Mouse (Mus musculus): ENCODE data around the gene Sgcd.

DNA sequence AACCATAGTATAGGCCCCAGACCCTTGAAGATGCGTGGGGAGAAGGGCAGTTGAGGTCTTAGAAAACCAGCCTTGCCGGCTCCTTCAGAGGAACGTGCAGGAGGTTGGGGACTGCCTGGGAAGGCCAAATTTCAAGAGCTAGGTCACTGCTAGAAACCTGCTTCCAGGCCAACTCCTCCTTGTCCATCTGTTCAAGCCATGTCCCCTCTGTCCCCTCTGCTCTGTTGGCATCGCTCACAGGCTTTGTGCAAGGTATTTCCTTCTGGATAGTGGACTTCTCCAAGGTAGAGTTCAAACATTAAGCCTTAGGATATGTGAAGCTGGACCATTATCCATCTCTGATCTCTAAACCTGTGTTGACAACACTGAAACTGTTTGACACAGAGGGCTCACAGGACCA lies 874.4 kb downstream of the Sgcd start:
- TF ChIP-seq BHLHE40 (IDR thresholded peaks at IDR 0.05; ENCODE audit: low read depth, low read length) (no peak), HCFC1 (IDR thresholded peaks at IDR 0.05; ENCODE audit: low read depth, low read length) (no peak), POLR2A (IDR thresholded peaks at IDR 0.05; ENCODE audit: low read depth, low read length) (no peak), USF2 (conservative IDR thresholded peaks at IDR 0.05; ENCODE audit: low read depth, low read length) (no peak)
